Mouse (Mus musculus) bone marrow macrophage, adult 2 months (primary cell): ENCODE data around the gene Pdhx. TPM values are rescaled to one million over a fixed set of nuclear protein-coding genes. Genes with fewer than 3 reads are reported as not detected.

Experiments
- H3K27ac ChIP-seq: 2 replicates; pipeline ENCODE4 v1.5.1; 2012; ENCODE audit warnings: low read depth, low read length; ENCODE audit not compliant: insufficient read depth
- H3K4me1 ChIP-seq: 2 replicates; pipeline ENCODE4 v1.6.1; 2012; ENCODE audit warnings: low read length; ENCODE audit not compliant: control insufficient read depth, insufficient read depth
- H3K4me3 ChIP-seq: 2 replicates; pipeline ENCODE4 v1.5.1; 2012; ENCODE audit warnings: mild to moderate bottlenecking, low read length, moderate library complexity; ENCODE audit not compliant: insufficient read depth
- CTCF ChIP-seq: IDR thresholded peaks from 2 replicates; pipeline ENCODE4 v1.5.1; 2012; ENCODE audit warnings: low read depth, mild to moderate bottlenecking, low read length, moderate library complexity
- POLR2A ChIP-seq: IDR thresholded peaks from 2 replicates; pipeline ENCODE4 v1.6.1; 2012; ENCODE audit warnings: mild to moderate bottlenecking, low read depth, low read length, borderline replicate concordance
- polyA plus RNA-seq: library from polyadenylated mRNA; stranded (reverse); fragments of >200 nt; gene quantifications from 2 replicates; pipeline ENCODE4 v1.2.4, GENCODE M21; 2012; ENCODE audit not compliant: missing spikeins, insufficient read depth, insufficient read length

The Pdhx gene
- polyA plus RNA-seq, 1 experiment = 9.8 TPM

DNA sequence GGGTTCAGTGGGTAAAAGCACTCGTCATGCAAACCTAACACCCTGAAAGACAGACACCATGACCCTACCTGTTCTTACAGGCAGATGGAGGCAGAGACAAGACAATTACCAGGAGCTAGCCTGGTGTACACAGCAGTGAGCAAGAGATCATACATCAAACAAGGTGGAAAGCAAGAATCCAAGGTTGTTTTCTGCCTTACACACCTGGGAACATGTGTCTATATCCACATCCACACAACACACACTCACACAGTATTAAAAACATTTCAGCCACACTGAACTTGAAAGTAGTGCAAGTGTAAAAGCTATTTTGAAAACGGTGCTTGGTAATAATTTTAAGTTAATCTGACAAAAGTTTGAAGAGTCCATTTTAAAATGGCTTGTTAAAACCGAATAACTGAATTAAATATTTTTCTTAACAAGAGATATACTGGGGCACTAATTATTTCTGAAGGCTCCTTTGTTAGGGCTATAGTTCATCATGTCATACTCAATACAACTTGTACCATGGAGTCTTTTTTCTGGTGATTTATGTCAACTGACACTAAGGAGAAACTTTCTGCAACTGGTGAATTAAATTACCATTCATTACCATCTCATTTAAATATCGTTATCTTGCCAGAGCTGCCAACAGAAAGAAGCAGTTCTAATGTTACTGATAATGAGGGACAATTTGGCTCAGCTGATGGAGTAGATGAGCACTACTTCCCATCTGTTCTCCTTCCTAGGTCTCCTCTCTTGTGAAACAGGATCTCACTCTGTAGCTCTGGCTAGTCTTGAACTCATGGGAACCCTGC, 52.9 kb downstream of the Pdhx start:
- Histone ChIP-seq H3K4me3 (no peak overlapping the region), H3K4me1 (no peaks in the 10 kb centered on the region), H3K27ac (no peak overlapping the region)
- TF ChIP-seq POLR2A = no peak
- no peak for TF ChIP-seq CTCF

DNA sequence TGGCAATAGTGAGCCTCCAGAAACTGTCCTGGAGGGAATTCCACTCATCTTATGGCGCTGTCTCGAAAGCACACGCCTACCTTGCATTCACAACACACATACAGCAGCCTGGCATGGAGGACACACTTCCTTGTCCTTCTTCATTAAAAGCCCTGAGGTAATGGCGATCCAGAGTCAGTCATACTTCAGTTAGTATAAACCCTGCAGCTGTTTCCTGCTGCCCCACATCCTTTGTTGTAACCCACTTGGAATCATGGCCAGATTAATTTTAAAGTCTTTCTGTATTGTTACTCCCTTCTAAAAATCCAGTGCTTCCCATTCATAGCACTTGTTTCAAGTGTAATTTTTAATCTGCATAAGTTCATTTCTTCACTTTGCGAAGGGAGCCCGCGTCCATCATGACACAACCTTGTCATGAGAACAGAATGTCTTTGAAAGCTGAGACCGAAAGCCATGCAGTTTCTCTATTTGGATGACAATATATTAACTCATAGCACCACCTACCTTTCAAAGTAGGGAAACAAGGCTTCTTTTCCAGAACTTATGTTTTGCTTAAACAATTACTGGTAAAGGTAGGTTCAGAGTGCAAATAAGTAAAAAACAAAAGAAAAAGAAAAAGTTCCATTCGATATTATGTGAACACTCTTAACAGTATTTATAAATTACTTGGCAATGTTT, 54.4 kb downstream of the Pdhx start:
- no peak for TF ChIP-seq CTCF
- no peak for TF ChIP-seq POLR2A
- Histone ChIP-seq H3K4me1 (no peaks in the 10 kb centered on the region), H3K4me3 (no peak overlapping the region), H3K27ac (no peak overlapping the region)

DNA sequence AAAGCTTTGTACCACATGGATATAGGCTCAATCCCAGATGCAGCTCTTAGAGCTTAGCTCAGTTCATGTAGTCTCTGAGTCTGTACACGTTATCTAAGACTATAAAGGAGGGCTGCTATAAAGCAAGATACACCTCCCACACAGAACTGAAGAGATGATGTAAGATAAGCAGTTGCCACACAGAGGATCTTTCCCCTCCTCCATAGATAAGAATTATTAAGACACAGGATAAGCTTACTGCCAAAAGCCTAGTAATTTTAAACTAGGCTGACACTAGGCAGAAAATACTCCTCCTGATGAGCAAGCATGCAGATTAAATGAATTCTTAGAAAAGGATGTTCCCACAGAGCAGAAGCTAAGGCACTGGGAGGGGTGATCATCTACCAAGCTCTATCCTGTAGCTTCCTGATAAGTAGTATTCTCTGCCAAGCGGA, 55.9 kb downstream of the Pdhx start:
- Histone ChIP-seq H3K4me1 (peaks cover 2% of the 10 kb centered on the region; the same call in 1 of the 2 replicates), H3K4me3 (no peak overlapping the region), H3K27ac (no peak overlapping the region)
- TF ChIP-seq POLR2A (no peak), CTCF (no peak)

DNA sequence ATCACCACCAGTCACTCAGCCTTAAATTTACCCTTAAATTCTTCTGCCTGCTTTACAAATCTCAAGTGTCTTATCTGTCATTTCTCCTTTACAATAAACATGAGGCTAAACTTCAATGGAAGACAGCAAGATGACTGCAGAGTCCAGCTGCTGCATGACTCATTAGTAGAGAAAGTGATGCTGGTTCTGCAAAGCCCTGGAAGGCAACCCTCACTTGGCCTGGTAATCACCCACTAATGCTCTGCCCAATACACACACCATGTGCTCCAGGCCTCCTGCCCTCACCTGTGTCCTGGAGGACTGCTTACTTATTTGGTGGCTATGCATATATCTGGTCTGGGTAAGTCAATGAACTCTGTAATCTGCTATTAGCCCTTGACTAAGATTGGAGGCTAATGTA, 57.2 kb downstream of the Pdhx start:
- no peak overlapping the region for H3K4me3 ChIP-seq
- TF ChIP-seq CTCF (no peak), POLR2A (no peak)
- H3K4me1 ChIP-seq = peaks cover 2% of the 10 kb centered on the region; the same call in 1 of the 2 replicates
- H3K27ac ChIP-seq = no peak overlapping the region

DNA sequence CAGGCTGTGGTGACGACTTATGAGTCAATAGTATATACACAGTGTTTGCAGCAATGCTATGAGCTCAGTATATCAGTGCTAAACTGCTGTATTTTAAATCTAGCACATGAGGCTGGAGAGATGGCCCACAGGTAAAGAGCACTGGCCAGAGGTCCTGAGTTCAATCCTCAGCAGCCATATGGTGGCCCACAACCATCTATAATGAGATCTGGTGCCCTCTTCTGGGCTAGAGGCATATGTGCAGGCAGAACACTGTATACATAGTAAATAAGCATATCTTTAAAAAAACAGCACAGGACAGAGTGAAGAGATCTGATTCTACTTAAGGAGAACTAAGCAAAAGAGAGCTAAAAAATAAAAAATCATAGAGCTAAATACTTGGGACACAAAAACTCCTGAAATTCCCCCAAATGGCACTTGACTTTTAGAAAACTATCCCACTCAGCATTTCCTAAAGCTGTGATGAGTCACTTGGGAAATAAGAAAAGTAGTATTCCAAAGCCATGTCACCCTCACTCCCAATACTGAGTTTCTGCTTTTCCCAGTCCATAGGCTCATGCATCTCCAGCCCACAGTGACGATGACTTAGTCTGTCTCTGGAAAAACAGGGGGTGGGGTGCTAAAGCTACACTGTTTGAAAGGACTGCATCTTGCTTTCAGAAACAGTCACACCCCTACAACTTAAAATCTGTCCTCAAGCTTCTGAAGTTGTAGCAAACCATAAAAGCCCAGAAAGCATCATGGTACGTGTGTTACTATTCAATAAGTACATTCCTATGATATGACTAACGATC, 60.3 kb downstream of the Pdhx start:
- no peak for TF ChIP-seq POLR2A
- TF ChIP-seq CTCF = peak; percentile 64
- Histone ChIP-seq H3K4me1 (peaks cover 23% of the 10 kb centered on the region), H3K4me3 (no peak overlapping the region), H3K27ac (no peak overlapping the region)

DNA sequence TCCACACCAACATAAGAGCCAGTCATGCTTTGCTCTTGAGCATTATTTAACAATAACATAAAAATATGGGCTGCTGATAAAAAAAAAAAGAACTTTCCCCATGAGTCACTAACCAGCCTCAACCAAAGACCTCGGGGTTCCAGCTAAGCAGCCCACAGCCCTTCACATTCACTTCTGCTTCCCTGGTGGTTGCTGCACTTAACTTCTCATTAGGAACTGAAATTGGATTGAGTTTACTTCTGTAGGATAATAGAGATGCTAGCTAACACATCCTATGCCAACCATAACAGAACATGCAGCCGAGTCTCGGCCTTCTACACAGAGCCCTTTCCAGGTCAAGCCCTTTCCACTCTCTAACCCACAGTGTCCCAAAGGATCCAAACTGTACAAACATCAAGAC, 65.1 kb downstream of the Pdhx start:
- peaks cover 38% of the 10 kb centered on the region for H3K4me1 ChIP-seq
- H3K4me3 ChIP-seq = no peak overlapping the region
- no peak for TF ChIP-seq CTCF
- TF ChIP-seq POLR2A = no peak
- peak overlapping the region; percentile 38 for H3K27ac ChIP-seq

DNA sequence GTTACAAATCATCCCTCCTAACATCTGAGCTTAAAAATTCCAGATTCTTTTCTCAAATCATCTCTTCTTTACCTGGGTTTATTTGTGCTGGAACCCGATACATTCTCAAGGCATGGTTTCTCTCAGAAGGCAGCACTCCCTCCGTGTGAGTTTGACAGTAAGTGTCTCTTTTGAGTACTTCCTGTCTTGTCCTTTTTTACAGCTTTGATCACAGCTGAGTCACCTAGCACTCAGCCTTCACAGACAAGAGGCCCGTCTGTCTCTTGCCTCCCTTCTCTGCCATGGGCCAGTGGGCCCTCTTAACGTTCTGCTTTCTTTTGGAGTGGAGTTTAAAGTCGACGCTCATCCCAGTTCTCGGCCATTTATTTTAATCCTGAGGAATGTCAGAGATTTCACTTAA, 68.7 kb downstream of the Pdhx start:
- Histone ChIP-seq H3K27ac (no peak overlapping the region), H3K4me1 (peaks cover 28% of the 10 kb centered on the region), H3K4me3 (no peak overlapping the region)
- no peak for TF ChIP-seq CTCF
- no peak for TF ChIP-seq POLR2A

DNA sequence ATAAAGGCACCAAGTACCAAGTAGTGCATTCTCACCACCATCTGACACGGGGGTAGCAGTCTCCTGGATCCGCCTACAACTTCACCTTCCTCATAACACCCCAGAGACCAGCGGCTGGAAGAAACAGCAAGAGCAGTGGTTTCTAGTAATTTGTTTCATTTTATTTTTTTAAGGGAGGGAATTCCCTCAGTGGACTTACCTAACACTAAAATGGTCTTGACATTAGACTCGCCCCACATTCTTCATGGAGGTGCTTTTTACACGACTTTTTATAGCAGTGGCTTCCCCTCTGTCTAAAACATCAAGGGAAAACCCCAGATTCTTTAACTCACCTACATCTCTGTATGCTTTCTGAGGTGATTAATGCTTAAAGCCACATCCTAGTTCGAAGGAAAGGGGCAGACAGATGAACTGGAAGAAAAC, 74.1 kb downstream of the Pdhx start:
- no peak for TF ChIP-seq CTCF
- no peak for TF ChIP-seq POLR2A
- Histone ChIP-seq H3K4me3 (no peak overlapping the region), H3K4me1 (peaks cover 13% of the 10 kb centered on the region), H3K27ac (no peak overlapping the region)

DNA sequence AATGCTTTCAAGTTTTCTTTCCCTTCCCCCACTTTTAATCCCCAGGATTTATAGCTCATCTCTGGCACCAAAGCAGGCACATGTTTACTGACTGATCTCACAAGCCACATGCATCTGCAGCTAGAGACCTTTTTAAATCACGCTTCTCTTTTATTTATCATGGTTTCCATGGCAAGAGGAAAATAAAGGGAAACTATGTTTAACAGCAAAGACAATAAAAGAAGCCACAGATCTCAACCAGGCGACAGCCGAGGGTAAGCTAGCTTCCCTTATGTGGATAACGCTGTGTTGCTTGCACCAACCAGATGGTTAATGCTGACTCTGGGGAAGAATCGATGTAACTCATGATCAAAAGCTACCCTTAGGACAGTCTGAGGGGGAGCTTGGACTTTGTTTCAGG, 75.0 kb downstream of the Pdhx start:
- TF ChIP-seq CTCF (no peak), POLR2A (no peak)
- no peak overlapping the region for H3K27ac ChIP-seq
- no peak overlapping the region for H3K4me3 ChIP-seq
- H3K4me1 ChIP-seq = peaks cover 13% of the 10 kb centered on the region
